Mouse (Mus musculus): ENCODE data around the gene Gpr62. TPM values are rescaled to one million over a fixed set of nuclear protein-coding genes. Genes with fewer than 3 reads are reported as not detected.

Gpr62 gene
- not detected for polyA plus RNA-seq (2014; fragmentation: Illumina TruSeq; extraction: RNeasy Lipid Tissue Mini Kit (QIAGEN cat#74804); ENCODE audit: low read depth, low replicate concordance)

GRCm38 (mm10) chr9:106465571-106466200 lies at the start of gene Gpr62:
Gene Gpr62 (minus strand): TSS chr9:106465938.

DNA sequence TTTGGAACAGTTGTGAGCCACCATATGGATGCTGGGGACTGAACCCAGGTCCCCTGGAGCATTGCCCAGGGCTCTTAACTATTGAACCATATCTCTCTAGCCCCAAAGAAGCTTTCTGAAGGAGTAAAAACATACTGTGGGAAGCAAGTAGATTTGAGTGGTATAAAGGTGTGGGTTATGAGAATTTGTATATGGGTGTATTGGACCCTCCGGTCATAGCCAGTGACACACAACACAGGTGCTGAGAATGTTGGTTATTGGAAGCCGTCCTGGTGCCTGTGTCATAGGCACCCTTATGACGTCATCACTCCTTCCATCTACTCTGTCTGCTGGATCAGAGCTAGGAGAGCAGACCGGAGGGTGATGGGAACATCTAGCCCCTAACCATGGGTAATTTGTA lies 48.5 kb upstream of the Gpr62 start, which contains the start of gene Iqcf5:
Gene Iqcf5 (plus strand): TSS at position 301 of the 400 bp plus-strand sequence.

GRCm38 (mm10) chr9:106499667-106500066 lies 33.9 kb upstream of the Gpr62 start, which contains the start of gene Iqcf1:
Gene Iqcf1 (plus strand): TSS chr9:106499967.

DNA sequence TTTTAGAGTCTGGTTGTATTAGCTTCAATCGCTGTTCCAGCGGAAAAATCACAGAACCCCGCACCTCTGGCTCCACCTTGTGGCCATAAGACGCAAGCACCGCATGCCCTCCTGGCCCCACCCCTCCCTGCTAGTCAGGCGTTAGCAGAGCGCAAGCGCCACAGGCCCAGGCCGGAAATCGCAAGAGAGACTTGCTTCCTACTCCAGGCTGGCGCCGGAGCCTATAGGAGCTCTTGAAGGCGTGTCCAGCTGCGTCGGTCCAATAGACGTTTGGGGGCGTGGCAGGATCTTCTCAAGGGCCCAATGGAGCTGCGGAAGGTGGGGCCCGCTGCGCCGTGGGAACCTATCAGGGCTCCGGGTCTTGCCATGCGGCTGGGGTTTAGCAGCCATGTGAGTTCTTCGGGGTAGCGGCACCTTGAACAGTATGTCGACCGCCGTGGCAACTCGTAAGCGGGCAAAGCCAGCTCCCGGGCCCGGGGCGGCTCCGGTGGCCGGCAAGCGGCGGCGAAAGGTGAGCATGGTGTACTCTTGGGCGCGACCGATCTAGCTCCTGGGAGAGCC lies 11.3 kb upstream of the Gpr62 start, which contains the start of gene Parp3:
Gene Parp3 (minus strand): TSS at position 26 of the 561 bp plus-strand sequence.

GRCm38 (mm10) chr9:106475663-106476001 lies 9.9 kb upstream of the Gpr62 start, which contains the start of gene Rrp9:
Gene Rrp9 (plus strand): TSS chr9:106475963.

DNA sequence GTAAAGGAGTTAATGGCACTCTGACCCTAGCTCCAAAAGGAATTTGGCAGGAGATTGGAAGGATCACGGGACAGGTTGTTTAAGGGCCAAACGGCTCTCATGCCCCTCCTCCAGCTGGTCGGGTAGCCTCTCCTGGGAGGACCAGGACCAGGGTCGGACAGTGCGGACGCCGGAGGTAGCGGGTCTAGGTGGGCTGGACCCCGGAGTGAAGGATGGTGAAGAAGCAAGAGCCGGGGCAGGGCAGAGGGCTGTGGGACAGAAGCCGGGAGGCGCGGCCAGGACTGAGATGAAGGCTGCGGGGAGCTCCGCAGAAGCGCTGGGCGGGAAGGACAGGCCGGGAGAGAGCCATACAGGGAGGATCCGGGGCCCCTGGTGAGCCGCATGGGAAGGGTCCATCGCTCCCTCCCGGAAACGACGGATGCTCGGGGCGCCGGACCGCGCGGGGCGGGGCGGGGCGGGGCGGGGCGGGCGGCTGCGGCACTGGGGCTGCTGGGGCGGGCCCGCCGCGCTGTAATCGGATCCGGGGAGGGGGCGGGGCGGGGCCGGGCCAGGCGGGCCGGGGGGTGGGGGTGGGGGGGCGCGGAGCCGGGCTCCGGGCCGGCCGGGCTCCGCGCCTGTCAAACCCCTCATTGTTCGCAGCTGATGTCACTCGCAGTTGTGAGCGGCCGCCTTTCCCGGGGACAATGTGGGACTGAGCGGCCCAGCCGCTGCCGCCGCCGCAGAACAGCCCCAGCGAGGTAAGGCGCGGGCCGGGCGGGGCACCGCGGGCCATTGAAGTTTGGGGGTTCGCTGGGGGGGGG lies 12.3 kb downstream of the Gpr62 start, which contains the start of gene Pcbp4:
Gene Pcbp4 (plus strand): TSS at position 21 of the 800 bp plus-strand sequence.

DNA sequence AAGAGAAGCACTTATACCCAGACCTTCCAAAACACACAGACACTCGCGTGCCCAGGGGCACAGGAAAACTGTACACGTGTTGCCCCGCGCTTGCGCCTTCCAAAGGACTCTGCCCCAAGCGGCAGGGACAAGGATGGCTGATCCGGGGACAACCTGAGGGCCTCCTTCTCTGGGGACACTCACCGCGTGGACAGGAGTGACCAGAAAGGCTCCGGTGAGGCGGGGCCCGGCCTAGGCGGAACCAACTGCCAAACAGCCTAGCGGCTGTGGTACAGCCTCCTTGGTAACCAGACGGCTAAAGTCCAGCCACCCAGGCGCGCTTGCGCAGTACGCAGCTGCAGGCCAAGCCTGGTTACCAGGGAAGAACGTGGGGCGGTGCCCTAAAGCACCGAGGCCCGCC lies 18.4 kb downstream of the Gpr62 start, which contains the start of the genes Abhd14b and Abhd14a:
Gene Abhd14b (plus strand): TSS at position 112 of the 400 bp plus-strand sequence.
Gene Abhd14a (minus strand): TSS at position 331 of the 400 bp plus-strand sequence.

DNA sequence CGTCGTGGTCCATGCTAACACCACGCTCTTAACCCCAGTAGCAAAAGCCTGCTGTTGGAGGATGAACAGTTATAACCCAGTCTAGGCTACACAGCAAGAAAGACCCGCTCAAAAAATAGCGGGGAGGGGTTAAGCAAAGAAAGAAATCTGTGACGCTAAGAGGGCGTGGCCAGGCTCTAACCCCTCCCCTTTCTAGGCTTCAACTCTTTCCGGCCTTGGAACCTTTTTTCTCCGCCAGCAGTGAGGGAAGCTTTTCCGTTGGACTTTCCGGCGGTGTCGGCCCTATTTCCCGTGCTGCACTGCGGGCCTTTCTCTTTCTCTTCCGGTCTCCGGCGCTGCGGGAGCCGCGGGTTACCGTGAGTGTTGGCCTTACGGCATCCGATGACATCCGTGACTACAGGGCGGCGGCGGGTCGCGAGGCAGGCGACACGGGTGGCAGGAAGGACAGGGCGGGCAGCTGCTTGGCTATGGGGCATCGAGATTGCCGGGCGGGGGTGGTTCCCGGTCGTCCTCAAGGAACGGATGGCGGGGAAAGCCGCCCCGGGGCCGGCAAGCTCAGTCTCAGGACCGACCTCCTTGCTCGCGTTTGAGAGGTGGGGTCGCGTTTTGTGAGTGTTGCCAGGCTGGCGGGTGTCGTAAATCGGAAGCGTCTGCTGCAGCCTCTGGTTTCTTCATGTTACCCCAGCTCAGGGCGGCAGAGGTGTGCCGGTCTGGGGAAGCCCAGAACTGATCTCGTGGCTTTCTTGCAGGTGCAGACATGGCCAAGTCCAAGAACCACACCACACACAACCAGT lies 36.3 kb downstream of the Gpr62 start, which contains the start of gene Rpl29:
Gene Rpl29 (plus strand): TSS at position 234 of the 794 bp plus-strand sequence.

Other genes starting within 250 kb of the Gpr62 start
- gene Tlr9, start 243.3 kb downstream of the Gpr62 start, polyA plus RNA-seq (2014; fragmentation: Illumina TruSeq; extraction: RNeasy Lipid Tissue Mini Kit (QIAGEN cat#74804); ENCODE audit: low read depth, low replicate concordance), result not detected
- gene Alas1, start 217.3 kb downstream of the Gpr62 start, polyA plus RNA-seq (2014; fragmentation: Illumina TruSeq; extraction: RNeasy Lipid Tissue Mini Kit (QIAGEN cat#74804); ENCODE audit: low read depth, low replicate concordance), result 43.8 TPM
- not detected for gene Poc1a, start 184.9 kb downstream of the Gpr62 start, polyA plus RNA-seq (2014; fragmentation: Illumina TruSeq; extraction: RNeasy Lipid Tissue Mini Kit (QIAGEN cat#74804); ENCODE audit: low read depth, low replicate concordance)
- 14.0 TPM for gene Dusp7, start 97.3 kb downstream of the Gpr62 start, polyA plus RNA-seq (2014; fragmentation: Illumina TruSeq; extraction: RNeasy Lipid Tissue Mini Kit (QIAGEN cat#74804); ENCODE audit: low read depth, low replicate concordance)
- gene Rpl29, start 36.5 kb downstream of the Gpr62 start, polyA plus RNA-seq (2014; fragmentation: Illumina TruSeq; extraction: RNeasy Lipid Tissue Mini Kit (QIAGEN cat#74804); ENCODE audit: low read depth, low replicate concordance), result 24.8 TPM
- 8.3 TPM for gene Acy1, start 27.6 kb downstream of the Gpr62 start, polyA plus RNA-seq (2014; fragmentation: Illumina TruSeq; extraction: RNeasy Lipid Tissue Mini Kit (QIAGEN cat#74804); ENCODE audit: low read depth, low replicate concordance)
- 112 TPM for gene Abhd14b, start 18.5 kb downstream of the Gpr62 start, polyA plus RNA-seq (2014; fragmentation: Illumina TruSeq; extraction: RNeasy Lipid Tissue Mini Kit (QIAGEN cat#74804); ENCODE audit: low read depth, low replicate concordance)
- 0.73 TPM for gene Abhd14a, start 18.3 kb downstream of the Gpr62 start, polyA plus RNA-seq (2014; fragmentation: Illumina TruSeq; extraction: RNeasy Lipid Tissue Mini Kit (QIAGEN cat#74804); ENCODE audit: low read depth, low replicate concordance)
- gene Pcbp4, start 12.6 kb downstream of the Gpr62 start, polyA plus RNA-seq (2014; fragmentation: Illumina TruSeq; extraction: RNeasy Lipid Tissue Mini Kit (QIAGEN cat#74804); ENCODE audit: low read depth, low replicate concordance), result 2.1 TPM
- 1.5 TPM for gene Rrp9, start 10.0 kb upstream of the Gpr62 start, polyA plus RNA-seq (2014; fragmentation: Illumina TruSeq; extraction: RNeasy Lipid Tissue Mini Kit (QIAGEN cat#74804); ENCODE audit: low read depth, low replicate concordance)
- 7.8 TPM for gene Parp3, start 11.0 kb upstream of the Gpr62 start, polyA plus RNA-seq (2014; fragmentation: Illumina TruSeq; extraction: RNeasy Lipid Tissue Mini Kit (QIAGEN cat#74804); ENCODE audit: low read depth, low replicate concordance)
- not detected for gene Iqcf1, start 34.0 kb upstream of the Gpr62 start, polyA plus RNA-seq (2014; fragmentation: Illumina TruSeq; extraction: RNeasy Lipid Tissue Mini Kit (QIAGEN cat#74804); ENCODE audit: low read depth, low replicate concordance)
- gene Iqcf5, start 48.6 kb upstream of the Gpr62 start, polyA plus RNA-seq (2014; fragmentation: Illumina TruSeq; extraction: RNeasy Lipid Tissue Mini Kit (QIAGEN cat#74804); ENCODE audit: low read depth, low replicate concordance), result not detected
- gene Iqcf3, start 95.7 kb upstream of the Gpr62 start, polyA plus RNA-seq (2014; fragmentation: Illumina TruSeq; extraction: RNeasy Lipid Tissue Mini Kit (QIAGEN cat#74804); ENCODE audit: low read depth, low replicate concordance), result not detected
- not detected for gene Iqcf4, start 105.1 kb upstream of the Gpr62 start, polyA plus RNA-seq (2014; fragmentation: Illumina TruSeq; extraction: RNeasy Lipid Tissue Mini Kit (QIAGEN cat#74804); ENCODE audit: low read depth, low replicate concordance)
- not detected for gene Iqcf6, start 160.6 kb upstream of the Gpr62 start, polyA plus RNA-seq (2014; fragmentation: Illumina TruSeq; extraction: RNeasy Lipid Tissue Mini Kit (QIAGEN cat#74804); ENCODE audit: low read depth, low replicate concordance)
- gene Grm2, start 190.1 kb upstream of the Gpr62 start, polyA plus RNA-seq (2014; fragmentation: Illumina TruSeq; extraction: RNeasy Lipid Tissue Mini Kit (QIAGEN cat#74804); ENCODE audit: low read depth, low replicate concordance), result not detected
- 5.0 TPM for gene Tex264, start 220.0 kb upstream of the Gpr62 start, polyA plus RNA-seq (2014; fragmentation: Illumina TruSeq; extraction: RNeasy Lipid Tissue Mini Kit (QIAGEN cat#74804); ENCODE audit: low read depth, low replicate concordance)